Mouse (Mus musculus): ENCODE data around the gene Cyp2j5.

GRCm38 (mm10) chr4:96687358-96687803 lies 23.4 kb upstream of the Cyp2j5 start:
- TF ChIP-seq CTCF (conservative IDR thresholded peaks at IDR 0.05; ENCODE audit: insufficient read depth, insufficient read length, low read depth, low read length): no peak
- no peak for TF ChIP-seq POLR2A (IDR thresholded peaks at IDR 0.05; ENCODE audit: low read depth, low read length)

Measured in kidney, adult 2 months (tissue).